ENCODE assay signal across 18 mouse cellular contexts in the genomic region with DNA sequence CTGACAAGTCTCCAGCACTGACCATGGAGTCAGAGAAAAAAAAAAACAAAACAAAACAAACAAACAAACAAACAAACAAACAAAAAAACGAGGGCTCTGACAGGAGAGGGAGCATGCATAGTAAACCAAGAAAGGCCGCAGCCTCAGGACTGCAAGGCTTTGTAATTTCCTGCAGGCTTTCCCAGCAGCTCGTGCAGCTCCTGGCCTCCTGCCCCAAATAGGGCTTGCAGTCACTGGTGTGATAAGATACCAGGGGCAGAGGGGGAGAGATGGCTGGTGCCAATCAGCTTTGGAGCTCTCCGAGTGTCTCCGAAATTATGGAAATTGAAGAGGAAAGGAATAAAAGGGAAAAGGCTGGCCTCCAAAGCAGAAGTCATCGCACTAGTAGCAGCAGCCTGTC.
DNase-seq lines count a peak whose midpoint lies in the region; ATAC-seq lines count a peak whose summit lies in the region.
"Had no signal": no experiment of that assay in that cellular context is flagged by ENCODE, and none has a peak within 500 bp of the region (broad histone marks: within the 10 kb centered on the region; RNA-seq: fewer than 3 reads in every experiment).

No protein-coding gene starts in this region.

- H3K36me3 ChIP-seq in heart, embryonic 13.5 days, result peaks cover 7% of the 10 kb centered on the region; the same call in 1 of the 2 replicates

- 18% methylated on average over 6 of the region's 6 CpGs for WGBS in heart, embryonic 13.5 days

- no peak for ATAC-seq in heart, embryonic 13.5 days (ENCODE audit: extremely low read depth, insufficient number of reproducible peaks, low FRiP score, low TSS enrichment)
- ATAC-seq: liver, postnatal 0 days had no signal

- no peaks in the 10 kb centered on the region for H3K27me3 ChIP-seq in heart, embryonic 13.5 days (replicated peaks)
- H3K27me3 ChIP-seq: stomach, embryonic 15.5 days had no signal

- H3K27ac ChIP-seq in heart, embryonic 13.5 days (replicated peaks), result peak overlapping the region; percentile 67
- H3K27ac ChIP-seq: stomach, embryonic 15.5 days had no signal

- peak; percentile 50 to 56 for DNase-seq in cerebellum, postnatal 10 days
- DNase-seq in cerebellum, postnatal 14 days, result no peak
- DNase-seq in heart, adult 11 months, result no peak
- peak; percentile 35 for DNase-seq in ovary, postnatal 36 days (ENCODE audit: low spot score)
- no peak for DNase-seq in ovary, postnatal 14 days (ENCODE audit: low spot score)
- DNase-seq in adrenal gland, postnatal 25 days, result no peak
- DNase-seq in B cell, adult 2 months, result no peak
- DNase-seq: adrenal gland, adult 2 months; cerebellum, adult 11-12 months; gastrocnemius, postnatal 14 days; layer of hippocampus, postnatal 36 days; liver; liver, postnatal 0 days; lung, postnatal 14 days; right cerebral cortex, postnatal 14 days had no signal

- peaks cover 24% of the 10 kb centered on the region for H3K4me1 ChIP-seq in heart, embryonic 13.5 days
- H3K4me1 ChIP-seq: stomach, embryonic 15.5 days had no signal

- peak overlapping the region; percentile 55 for H3K4me2 ChIP-seq in heart, embryonic 13.5 days
- H3K4me2 ChIP-seq: stomach, embryonic 15.5 days had no signal

- no peak overlapping the region for H3K4me3 ChIP-seq in heart, embryonic 13.5 days
- H3K4me3 ChIP-seq: erythroblast, embryonic 14.5 days; stomach, embryonic 15.5 days had no signal

- peak overlapping the region; percentile 63 for H3K9ac ChIP-seq in heart, embryonic 13.5 days
- H3K9ac ChIP-seq: liver, postnatal 0 days; stomach, embryonic 15.5 days had no signal

- H3K9me3 ChIP-seq in heart, embryonic 13.5 days, result no peaks in the 10 kb centered on the region
- H3K9me3 ChIP-seq: stomach, embryonic 15.5 days had no signal

Comparison
In these comparisons a context has a peak if more than half of its experiments do, and no peak if none do; other contexts are left out.
1. DNase-seq: peak in cerebellum, postnatal 10 days (2 of 2) and ovary, postnatal 36 days (single experiment); none in cerebellum, postnatal 14 days (0 of 2), heart, adult 11 months (single experiment), ovary, postnatal 14 days (single experiment), adrenal gland, postnatal 25 days (single experiment) and B cell, adult 2 months (0 of 2).